Mouse (Mus musculus) forebrain, embryonic 13.5 days (tissue): ENCODE results near the gene Cluap1. TPM values are rescaled to one million over a fixed set of nuclear protein-coding genes. Genes with fewer than 3 reads are reported as not detected.

Source experiments
- microRNA-seq: library from miRNA; unstranded; fragments of <30 nt; microRNA quantifications from one replicate; pipeline ENCODE4, GENCODE M21; 2016
- polyA plus RNA-seq: library from polyadenylated mRNA; unstranded; fragments of >200 nt; fragmentation: Nextera tagmentation; extraction: Ambion mirVana; gene quantifications from 2 replicates; pipeline ENCODE4 v1.2.1, GENCODE M21; 2015

Cluap1 gene
- polyA plus RNA-seq, 1 experiment from 2014 or later, result 30.3 TPM

Small RNAs within 50 kb of the gene (microRNA-seq; reads per million reads assigned to microRNA genes)
- not detected for gene Gm23493

Other genes with a start within 250 kb of the Cluap1 start
- not detected in 2 replicates for gene Mefv, start 190.7 kb upstream of the Cluap1 start, polyA plus RNA-seq
- gene Zfp263, start 164.7 kb upstream of the Cluap1 start, polyA plus RNA-seq, result 57.0 and 59.2 TPM in 2 replicates
- gene Olfr15, start 77.9 kb upstream of the Cluap1 start, polyA plus RNA-seq, result not detected in 2 replicates
- 1.3 and 1.6 TPM in 2 replicates for gene Zfp174, start 61.5 kb upstream of the Cluap1 start, polyA plus RNA-seq
- gene Naa60, start 36.4 kb upstream of the Cluap1 start, polyA plus RNA-seq, result 66.0 and 72.4 TPM in 2 replicates
- 9.6 and 10.8 TPM in 2 replicates for gene Zfp597, start 24.2 kb upstream of the Cluap1 start, polyA plus RNA-seq
- gene Gm20695, start 24.2 kb upstream of the Cluap1 start, polyA plus RNA-seq, result 3.9 and 5.7 TPM in 2 replicates
- 7.9 and 9.7 TPM in 2 replicates for gene 1700037C18Rik, start 112 bp upstream of the Cluap1 start, polyA plus RNA-seq
- 0.78 and 0.81 TPM in 2 replicates for gene Nlrc3, start 67.8 kb downstream of the Cluap1 start, polyA plus RNA-seq
- 18.0 and 21.3 TPM in 2 replicates for gene Slx4, start 95.0 kb downstream of the Cluap1 start, polyA plus RNA-seq
- 5.0 and 5.2 TPM in 2 replicates for gene Dnase1, start 128.1 kb downstream of the Cluap1 start, polyA plus RNA-seq
- 54.2 and 59.0 TPM in 2 replicates for gene Trap1, start 169.0 kb downstream of the Cluap1 start, polyA plus RNA-seq